Mouse (Mus musculus) embryo, embryonic 11 days (tissue): ENCODE results near the gene Gm10837.

ENCODE experiments used
- DNase-seq: peaks from one replicate; pipeline ENCODE4 v3.0.0-alpha.2; 2015

The Gm10837 gene

DNA sequence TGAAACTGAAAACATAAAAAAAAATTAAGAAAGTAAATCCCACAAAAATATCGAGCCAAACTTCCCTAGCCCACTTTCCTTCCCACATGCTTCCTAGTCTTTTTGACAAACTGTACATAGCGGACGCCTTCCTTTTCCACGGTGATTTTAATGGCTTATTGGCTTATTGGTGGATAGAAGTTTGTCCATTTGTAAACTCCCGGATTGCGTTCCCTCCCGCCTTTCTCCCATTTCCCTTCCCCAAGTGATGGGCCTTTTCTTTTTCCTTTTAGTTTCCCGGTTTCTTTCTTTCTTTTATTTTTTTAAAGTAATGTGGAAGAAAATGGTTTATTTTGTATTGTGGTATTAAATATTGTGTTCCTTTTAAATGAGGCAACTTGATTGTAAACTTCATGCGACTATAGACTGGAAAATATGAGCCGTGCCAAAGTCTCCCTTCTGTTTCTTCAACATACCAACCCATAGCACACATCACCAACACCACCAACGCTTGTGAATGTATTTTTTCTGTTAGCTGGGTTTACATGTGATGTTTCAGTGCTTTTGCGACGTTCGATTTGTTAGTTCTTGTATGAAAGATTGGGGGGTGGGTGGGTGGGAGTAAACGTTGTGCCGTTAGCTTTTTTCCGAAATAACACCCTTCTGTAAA lies 10.8 kb upstream of the Gm10837 start:
- DNase-seq: peak; percentile 30

DNA sequence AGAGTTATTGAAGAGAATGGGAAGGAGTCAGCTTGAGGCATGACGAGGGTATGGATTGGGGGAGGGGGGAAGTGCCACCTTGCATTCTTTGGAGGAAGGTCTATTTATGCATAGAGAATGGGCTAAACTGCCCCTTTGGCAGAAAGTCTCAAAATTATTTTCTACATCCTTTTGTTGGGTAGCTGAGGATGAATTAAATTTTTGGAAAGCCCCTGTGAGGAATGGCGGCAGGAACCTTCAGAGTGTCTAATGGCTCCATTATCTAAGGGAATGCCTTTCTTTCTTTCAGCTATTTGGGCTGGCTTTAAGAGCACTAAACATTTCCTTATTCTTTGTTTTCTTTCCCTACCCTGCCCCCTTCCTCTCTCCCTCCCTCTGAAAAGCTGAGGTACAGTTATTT lies 10.0 kb upstream of the Gm10837 start:
- peak; percentile 54 for DNase-seq

DNA sequence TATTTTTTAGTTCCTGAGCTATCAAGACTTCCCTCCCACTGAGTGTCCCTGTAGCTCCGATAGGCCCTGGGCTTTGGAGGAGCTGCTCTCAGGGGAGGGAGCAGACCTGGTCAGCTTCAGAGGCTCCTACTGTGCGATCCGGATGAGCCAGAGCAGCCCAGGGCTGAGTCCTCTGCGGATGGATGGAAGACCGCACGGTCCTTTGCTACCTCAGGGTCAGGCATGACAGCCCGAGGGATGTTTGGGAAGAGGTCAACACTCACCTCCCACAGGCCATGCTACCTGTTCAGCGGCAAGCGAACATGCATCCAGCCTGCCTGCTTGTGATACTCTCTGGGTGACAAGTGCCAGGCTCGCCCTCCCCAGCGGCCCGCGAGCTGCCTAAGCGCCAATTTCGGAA lies 9.2 kb upstream of the Gm10837 start:
- peak; percentile 54 for DNase-seq

DNA sequence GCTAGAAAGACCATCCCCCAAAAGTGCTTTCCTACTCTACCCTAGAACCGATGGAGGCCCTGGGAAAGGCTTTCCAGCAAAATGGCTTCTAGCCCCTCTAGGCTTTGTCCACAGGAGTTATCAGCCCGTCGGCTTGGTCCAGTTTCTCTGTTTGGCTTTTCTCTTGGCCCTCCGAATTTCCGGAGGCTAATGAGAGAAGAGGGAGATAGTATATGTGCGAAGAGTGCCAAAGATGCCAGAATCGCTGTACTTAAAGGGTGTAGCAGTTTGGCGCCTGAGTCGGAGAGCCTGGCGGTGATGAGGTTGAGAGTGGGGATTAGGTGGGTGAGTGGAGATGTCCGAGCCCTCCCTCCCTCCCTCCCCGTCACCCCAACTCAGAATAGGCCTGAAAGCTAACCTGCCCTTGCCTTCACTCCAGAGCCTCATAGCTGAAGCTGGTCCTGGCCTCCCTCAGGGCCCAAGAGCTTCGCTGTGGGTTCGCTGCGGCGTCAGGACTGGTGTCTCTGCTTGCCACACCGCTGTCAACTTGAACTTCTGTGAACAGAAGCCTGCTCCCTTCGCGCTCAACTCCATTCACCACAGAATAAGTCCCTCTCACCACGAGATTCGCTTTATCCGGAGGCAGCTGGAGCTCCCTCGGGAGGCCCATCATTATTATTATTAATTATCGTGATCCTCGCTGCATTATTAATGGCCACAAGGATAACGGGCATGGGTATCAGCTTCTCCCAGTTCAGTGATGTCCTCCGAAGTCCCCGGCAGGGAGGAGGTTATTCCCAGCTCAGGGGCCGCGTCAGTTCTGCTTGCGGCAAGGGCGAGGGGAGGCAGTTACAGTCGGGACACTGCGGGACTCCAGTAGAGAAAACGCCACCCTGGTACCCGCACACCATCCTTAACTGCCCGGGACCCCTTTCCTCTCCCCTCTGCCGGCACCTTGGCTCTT lies 8.0 kb upstream of the Gm10837 start:
- DNase-seq: peak; percentile 68

DNA sequence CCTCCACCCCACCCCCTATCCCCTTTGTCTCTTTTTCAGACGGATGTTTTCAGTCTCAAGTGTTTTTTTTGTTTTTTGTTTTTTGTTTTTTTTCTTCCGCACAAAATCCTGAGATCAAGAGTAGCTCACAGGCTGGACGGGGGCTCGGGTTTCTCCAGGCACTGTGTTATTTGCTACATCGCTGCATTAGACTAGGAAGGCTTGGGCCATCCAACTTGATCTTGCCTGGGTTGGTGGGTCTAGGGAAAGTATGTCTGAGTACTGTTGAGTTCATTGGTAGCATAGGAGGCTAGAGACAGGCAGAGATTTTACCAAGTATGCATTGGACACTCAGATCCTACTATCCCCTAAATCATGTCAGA lies 7.4 kb upstream of the Gm10837 start:
- DNase-seq: no peak

DNA sequence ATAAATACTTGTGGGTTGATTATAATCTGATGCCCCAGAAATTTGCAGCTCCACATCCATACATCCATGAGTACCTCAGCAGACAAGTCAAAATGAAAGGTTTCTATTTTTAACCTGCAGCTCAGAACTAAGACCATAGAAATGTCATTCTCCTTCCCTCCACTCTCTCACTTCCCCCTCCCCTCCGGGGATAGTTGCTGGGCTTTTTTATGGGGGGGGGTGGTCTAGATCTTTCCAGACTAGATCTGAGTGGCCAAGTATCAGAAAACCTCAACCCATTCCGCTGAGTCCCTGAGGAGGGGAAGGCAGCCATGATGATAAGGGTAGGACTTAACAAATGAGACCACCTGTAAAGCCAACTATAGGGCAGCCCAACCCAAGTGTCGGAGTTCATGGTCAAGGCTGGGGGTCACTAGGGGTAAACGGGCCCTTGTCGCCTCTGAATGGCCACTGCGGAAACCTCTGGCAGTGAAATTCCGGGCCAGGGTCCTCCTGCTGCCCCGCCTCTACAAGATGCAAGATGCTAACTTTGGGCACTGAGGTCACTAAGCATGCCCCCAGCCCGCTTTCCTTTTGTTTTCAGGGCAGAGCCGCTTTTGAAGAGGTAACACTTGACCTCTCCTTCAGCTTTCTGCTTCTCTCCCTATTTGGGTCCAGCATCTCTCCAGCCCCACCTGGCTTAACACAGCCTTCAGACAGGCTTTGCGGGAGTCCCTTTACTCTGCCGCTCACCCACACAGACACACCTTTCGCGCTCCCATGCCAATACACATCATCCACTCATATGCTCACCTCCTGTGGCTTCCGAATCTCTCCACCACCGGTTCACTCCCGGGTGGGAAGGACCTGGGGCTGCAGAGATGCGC lies 6.6 kb upstream of the Gm10837 start:
- peak; percentile 28 for DNase-seq

DNA sequence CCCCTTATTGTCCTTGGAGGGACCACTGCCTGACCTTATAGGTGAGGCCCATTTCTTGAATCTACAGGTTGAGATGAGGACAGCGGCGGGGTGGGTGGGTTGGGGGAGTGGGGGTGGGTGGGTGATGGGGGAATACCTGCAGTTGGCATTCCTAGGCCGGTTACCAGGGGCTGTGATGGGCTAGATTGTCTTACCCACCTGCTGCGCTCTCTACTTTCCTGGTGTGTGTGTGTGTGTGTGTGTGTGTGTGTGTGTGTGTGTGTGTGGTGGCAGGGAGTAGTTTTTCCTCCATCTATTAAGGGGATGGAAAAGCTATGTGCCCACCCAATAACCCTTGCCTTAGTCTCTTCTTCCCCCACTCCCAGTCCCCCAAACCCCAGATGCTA lies 5.9 kb upstream of the Gm10837 start:
- DNase-seq: no peak

DNA sequence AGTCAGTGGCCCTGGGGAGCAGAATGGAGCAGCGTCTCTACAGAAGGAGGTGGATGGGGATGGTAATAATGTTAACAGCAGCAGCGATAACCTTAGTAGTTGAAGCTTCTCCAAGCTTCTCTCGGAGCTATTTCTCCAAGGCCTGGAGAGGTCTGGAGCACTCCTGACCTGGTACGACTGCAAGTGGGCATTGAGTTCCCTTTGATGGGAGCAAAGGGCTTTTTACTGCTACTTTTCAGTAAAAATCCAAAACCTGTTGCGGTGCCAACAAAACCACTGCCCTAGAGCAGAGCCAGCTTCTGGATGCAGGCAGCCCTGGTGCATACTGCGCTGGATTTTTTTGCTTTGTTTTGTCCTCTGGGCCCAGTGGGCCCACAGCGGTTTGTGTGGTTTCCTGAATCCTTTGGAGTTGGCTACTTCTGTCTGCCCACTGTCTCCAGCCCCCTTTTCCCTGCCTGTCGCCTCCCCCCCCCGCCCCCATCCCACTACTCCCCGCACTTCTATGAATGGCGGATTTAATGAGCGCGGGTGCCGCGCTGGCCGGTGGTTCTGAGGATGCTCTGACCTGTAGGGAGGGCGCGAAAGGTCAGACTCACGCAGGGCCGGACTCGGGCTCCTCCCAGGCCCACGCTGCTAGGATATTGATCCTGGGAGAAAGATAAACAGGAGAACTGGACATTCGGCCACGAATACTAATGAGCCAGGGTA lies 5.4 kb upstream of the Gm10837 start:
- DNase-seq: peak; percentile 65

DNA sequence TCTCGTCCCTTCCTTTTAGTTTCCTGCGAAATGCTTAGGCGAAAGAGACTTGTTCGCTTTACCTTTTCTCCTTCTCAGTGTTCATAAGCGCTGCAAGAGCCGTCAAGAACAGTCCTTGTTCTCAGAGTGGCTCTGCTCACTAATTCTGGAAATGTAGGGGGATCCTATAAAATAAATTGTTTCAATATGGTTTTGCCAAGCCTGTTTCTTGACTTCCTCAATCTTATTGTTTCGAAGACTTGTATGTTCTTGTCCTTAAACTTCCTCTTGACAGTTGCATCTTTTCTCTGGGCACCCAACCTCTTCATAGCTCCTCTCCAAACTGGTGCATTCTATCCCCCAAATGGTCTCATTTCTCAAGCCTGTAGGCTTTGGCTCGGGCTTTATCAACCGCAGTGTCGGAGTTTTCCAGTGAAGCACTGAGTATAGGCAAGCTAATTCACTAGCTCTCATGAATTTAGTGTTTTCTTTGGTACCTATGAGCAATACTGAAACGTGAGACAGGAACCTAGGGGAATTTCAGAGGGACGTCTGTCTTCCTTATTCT lies 4.7 kb upstream of the Gm10837 start:
- DNase-seq: peak; percentile 58

DNA sequence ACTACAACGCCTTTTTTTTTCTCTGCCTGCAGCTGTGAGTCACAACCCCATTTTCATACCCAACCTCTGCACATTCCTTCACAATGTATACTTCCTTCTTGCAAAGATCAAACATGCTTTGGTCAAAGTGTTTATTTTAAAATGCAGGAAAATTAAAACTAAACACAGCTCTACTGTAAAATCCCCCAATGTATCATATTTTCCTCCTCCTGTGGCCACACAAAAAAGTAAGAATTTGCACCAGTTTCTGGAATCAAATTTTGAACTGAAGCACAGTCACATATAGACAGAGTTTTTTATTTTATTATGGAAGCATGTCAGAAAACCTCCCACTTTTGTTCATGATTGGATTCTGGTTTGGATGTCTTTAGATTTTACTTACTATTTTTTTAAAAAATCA lies 3.8 kb upstream of the Gm10837 start:
- DNase-seq: peak; percentile 32

DNA sequence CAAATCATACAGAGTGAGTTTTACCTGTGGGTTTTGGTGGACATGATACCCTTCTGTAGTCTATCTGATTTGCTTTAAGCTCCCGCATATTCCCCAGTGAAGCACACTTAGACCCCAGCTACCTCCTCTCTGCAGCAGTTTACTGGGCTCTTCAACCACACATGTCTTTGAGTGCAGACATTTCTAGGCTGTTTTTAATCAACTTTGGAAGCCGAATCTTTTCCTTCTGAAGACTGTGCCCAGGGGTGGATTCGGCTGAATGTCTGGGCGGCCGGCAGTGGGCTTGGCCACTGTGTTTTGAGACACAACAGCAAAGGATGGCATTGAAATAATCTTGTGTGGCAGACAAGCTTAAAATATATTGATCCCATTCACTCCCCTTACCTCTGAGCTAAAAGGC lies 3.0 kb upstream of the Gm10837 start:
- DNase-seq: peak; percentile 62

DNA sequence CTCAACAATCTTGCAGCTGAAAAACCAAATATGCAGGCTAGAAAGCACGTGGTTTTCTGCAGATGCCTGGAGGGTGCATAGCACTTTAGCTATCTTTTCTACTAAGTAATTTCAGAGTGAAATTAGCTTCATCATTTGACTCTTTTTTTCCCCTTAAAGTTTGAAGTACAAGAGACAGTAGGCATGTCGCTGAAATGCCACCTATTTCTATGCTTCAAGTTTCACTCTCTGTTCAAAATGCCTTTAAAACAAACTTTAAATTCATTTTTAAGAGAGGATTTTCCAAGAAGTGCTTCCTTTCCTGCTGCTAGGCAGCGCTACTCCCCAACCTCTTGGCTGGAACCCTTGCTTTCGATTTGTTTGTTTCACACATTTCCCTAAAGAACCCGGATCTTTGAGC lies 1.3 kb upstream of the Gm10837 start:
- DNase-seq: peak; percentile 50

DNA sequence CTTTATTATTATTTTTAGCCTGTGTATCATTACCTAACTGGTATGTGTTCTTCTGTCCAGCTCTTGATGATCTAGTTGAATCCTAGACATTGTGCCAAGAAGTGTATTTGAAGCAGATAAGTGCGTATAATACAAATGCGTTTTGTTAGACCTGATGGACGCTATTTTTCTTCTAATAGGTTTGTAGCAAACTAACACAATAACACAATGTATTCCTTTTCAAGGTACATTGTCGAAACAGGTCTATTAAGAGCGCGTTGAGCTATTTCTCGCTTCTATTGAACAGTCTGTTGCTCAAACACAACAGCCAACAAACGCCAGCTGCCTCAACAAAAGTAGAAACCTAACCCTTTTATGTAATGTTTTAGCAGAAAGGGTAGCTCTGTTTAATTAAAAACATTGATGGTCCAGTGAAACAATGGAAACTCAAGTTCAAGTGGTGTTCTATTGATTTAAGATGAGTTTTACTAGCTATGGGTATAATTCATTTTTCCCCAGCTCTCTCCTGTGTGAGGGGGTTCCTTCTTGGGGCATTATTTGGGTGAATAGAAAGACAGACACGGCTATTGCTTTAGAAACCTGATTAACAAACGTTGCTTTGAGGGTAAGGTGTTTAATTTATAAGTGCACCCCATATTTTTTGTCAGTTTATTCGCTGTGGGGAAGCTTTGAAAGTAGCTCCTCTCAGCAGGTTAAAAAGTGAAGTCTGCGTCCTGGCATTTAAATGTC lies 536 bp upstream of the Gm10837 start:
- peak; percentile 59 for DNase-seq

DNA sequence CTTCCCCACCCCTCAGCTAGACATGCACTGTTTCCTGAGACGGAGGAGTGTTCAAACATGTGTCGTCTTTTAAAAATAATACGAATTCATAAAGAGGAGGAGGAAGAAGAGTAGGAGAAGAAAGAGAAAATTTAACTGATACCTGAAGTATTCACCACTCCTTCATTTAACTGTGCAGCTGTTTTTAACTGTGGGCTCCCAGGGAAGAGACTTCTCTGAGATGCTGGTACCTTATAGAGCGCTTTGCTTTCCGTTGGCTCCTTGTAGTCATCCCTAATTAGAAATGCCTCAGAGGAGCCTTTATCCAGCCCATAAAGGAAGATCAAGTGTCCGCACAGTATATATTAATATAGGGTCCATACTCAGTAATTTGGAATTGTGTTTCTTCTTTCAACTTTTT lies 1.1 kb downstream of the Gm10837 start:
- DNase-seq: no peak

DNA sequence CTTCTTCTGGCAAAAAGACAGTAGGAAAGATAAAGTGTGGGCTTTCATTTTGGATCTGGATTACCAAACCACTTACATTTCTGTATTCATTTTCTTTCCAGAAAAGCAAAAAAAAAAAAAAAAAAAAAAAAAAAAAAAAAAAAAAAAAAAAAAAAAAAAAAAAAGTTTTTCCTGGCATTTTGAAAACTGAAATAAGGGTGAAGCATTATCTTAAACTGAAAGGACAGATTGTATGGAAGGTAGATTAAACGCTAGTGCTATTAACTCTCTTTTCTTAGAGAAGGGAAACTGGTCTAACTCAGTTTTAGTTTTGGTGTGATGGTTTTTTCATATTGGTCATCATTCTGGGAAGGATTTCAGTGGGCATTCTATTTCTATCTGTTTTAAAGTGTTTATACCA lies 1.6 kb downstream of the Gm10837 start:
- DNase-seq: no peak

DNA sequence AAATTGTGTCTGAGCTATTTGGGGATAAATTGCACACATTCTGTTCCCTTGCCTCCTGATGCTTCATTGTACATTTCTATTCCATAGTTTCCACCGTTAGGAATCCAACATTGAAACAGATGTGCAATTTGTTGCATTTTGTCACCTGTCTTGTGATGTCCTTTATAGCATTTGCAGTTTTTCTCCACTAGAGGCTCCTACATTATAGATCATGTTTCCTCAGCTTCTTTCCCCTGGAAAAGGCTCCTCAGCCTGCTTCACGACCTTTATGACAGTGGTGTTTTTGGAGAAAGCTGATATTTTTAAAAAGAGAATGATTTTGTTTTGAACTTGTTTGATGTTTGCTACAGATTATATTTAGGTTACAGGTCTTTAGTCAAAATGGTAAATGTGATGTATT lies 18.7 kb downstream of the Gm10837 start:
- DNase-seq: peak; percentile 28

DNA sequence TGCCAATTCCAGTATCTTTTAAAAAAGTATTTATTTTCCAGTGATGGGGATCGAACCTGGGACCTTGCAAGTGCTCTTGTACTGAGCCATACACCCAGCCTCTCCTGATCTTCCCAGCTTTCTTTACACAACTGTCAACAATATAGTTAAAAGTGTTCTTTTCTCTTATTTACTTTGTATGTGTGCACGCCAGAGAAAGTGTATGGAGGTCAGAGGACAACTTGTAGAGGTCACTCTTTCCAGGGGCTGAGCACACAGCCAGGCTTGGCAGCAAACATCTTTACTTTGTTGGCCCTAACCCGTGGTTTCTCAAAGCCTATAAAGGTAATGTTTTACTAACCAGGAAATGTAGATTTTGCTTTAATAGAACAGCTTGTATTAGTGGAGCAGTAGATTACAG lies 21.1 kb downstream of the Gm10837 start:
- no peak for DNase-seq

DNA sequence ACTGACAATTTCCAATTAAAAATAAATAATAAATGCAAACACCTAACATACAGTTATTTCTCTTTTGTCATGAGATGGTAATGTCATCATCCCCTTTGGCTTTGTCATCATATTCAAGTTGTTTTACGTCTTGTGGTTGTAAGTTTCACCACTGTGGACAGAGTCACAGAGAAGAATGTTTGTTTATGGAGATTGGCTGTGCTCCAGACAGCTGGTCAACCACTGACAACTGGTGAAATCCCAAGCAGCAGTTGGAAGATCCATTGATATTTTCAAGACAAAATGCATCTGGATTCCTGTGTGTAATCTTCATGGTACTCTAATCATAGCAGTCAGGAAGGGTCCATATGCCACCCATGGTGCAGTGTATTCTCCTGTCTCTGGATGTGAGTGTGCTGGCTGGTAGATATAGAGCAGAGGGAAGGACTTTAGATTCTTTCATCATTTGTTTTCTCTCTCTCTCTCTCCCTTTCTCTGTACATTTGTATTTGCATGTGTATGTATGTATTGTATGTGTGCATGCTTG lies 23.2 kb downstream of the Gm10837 start:
- no peak for DNase-seq

DNA sequence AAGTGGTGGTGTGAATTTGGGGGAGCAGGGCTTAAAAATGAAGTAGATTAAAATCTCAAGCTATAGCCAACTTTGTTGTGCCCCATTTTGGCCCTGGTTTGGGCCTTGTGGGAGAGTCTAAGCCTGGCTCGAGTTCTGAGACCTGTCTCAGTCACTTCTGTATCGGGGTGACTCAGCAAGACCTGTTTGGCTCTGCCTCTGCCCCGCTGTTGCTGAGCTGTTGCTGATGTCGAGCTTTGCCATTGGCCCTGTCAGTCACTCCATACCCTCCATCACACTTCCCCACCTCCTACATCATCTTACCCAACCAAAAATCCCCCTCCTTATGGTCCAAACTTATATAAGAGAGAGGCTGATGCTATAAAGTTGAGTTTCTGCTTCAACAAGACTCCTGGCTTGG lies 38.1 kb downstream of the Gm10837 start:
- DNase-seq: no peak

DNA sequence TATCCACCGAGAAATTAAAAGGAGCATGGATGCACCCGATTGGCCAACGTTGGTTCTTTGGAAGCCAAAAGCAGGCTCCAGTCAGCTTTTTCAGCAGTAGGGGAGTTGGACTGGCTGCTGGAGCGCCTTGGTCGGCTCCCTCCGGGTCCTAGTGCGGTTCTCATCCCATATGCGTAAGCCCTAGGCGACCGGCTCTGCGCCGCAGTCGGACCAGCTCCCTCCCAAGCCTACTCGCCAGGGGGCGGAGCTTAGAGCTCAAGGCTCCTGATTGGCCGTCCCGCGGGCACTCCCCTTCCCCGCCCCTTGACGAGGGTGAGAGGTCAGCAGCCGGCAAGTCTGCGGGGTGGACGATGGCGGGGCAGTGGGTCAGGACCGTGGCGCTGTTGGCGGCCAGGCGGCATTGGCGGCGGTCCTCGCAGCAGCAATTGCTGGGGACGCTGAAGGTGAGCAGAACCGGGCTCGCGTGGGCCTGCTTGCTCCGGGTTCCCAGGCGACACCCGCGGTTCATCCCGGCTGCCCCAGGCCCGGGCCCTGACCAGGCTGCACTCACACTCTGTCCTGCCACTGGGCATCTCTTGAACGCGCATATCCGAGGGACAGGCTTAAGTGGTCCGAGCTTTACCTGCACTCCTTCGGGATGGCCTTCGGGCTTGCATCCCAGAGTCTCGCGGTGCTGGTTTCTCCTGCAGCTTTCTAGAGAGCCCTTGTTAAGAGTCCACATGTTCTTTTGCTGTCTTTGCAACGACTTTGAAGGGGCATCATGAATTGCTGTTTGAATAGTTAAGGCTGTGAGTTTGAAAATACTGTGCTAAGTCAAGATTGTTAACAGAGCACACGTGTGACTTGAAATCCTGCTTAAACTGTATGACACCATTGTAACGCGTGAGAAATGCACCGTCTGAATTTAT lies 43.9 kb downstream of the Gm10837 start, which contains the start of gene Pcca:
TSS of gene Pcca (plus strand) at position 308 of the 908 bp plus-strand sequence.
- peak; percentile 99 for DNase-seq
